In genomic region chr3:55730142-55730541, GRCm38 (mm10) we compare ENCODE assay signal across 32 mouse cellular contexts. TPM values are rescaled to one million over a fixed set of nuclear protein-coding genes. Genes with fewer than 3 reads are reported as not detected.
DNase-seq lines count a peak whose midpoint lies in the region; ATAC-seq lines count a peak whose summit lies in the region.
"Had no signal": no experiment of that assay in that cellular context is flagged by ENCODE, and none has a peak within 500 bp of the region (broad histone marks: within the 10 kb centered on the region; RNA-seq: fewer than 3 reads in every experiment).

No protein-coding gene starts in this region.

- no peaks in the 10 kb centered on the region for H3K36me3 ChIP-seq in hindbrain, embryonic 13.5 days
- no peaks in the 10 kb centered on the region for H3K36me3 ChIP-seq in hindbrain, embryonic 14.5 days (replicated peaks; ENCODE audit: control insufficient read depth, insufficient read depth)
- no peaks in the 10 kb centered on the region for H3K36me3 ChIP-seq in midbrain, embryonic 15.5 days (replicated peaks)
- H3K36me3 ChIP-seq in liver, embryonic 12.5 days, result no peaks in the 10 kb centered on the region
- H3K36me3 ChIP-seq: embryonic facial prominence, embryonic 13.5 days; forebrain, embryonic 10.5 days; forebrain, embryonic 15.5 days; heart, embryonic 12.5 days; intestine, embryonic 15.5 days; liver, embryonic 13.5 days; neural tube, embryonic 12.5 days; stomach, embryonic 15.5 days had no signal

- no peaks in the 10 kb centered on the region for H3K9me3 ChIP-seq in hindbrain, embryonic 13.5 days
- H3K9me3 ChIP-seq in hindbrain, embryonic 14.5 days (ENCODE audit: control insufficient read depth, low read length), result no peaks in the 10 kb centered on the region
- no peaks in the 10 kb centered on the region for H3K9me3 ChIP-seq in midbrain, embryonic 15.5 days
- H3K9me3 ChIP-seq in liver, embryonic 12.5 days (replicated peaks), result no peaks in the 10 kb centered on the region
- H3K9me3 ChIP-seq: embryonic facial prominence, embryonic 13.5 days; forebrain, embryonic 10.5 days; forebrain, embryonic 15.5 days; heart, embryonic 12.5 days; intestine, embryonic 15.5 days; liver, embryonic 13.5 days; neural tube, embryonic 12.5 days; stomach, embryonic 15.5 days had no signal

- H3K4me1 ChIP-seq in hindbrain, embryonic 13.5 days (replicated peaks), result peaks cover 4% of the 10 kb centered on the region
- 0 out of 2 replicates have a peak, but pooled peaks cover 5% of the 10 kb centered on the region for H3K4me1 ChIP-seq in hindbrain, embryonic 14.5 days (replicated peaks; ENCODE audit: control insufficient read depth, insufficient read depth, low read length)
- H3K4me1 ChIP-seq in midbrain, embryonic 15.5 days, result peaks cover 12% of the 10 kb centered on the region
- no peaks in the 10 kb centered on the region for H3K4me1 ChIP-seq in liver, embryonic 12.5 days
- H3K4me1 ChIP-seq: embryonic facial prominence, embryonic 13.5 days; forebrain, embryonic 15.5 days; heart, embryonic 12.5 days; intestine, embryonic 15.5 days; liver, embryonic 13.5 days; neural tube, embryonic 12.5 days; stomach, embryonic 15.5 days had no signal

- H3K27ac ChIP-seq in hindbrain, embryonic 13.5 days, result 0 out of 2 replicates have a peak overlapping the region, but pooled peaks have one; percentile 23
- no peak overlapping the region for H3K27ac ChIP-seq in hindbrain, embryonic 14.5 days
- peak overlapping the region; percentile 63; the same call in 1 of the 2 replicates for H3K27ac ChIP-seq in midbrain, embryonic 15.5 days
- no peak overlapping the region for H3K27ac ChIP-seq in liver, embryonic 12.5 days
- H3K27ac ChIP-seq: embryonic facial prominence, embryonic 13.5 days; forebrain, embryonic 10.5 days; forebrain, embryonic 15.5 days; intestine, embryonic 15.5 days; liver, embryonic 13.5 days; macrophage; neural tube, embryonic 12.5 days; stomach, embryonic 15.5 days had no signal

- WGBS in hindbrain, embryonic 13.5 days, result 54% methylated on average over 8 of the region's 8 CpGs
- 53% methylated on average over 8 of the region's 8 CpGs for WGBS in hindbrain, embryonic 14.5 days
- WGBS in midbrain, embryonic 15.5 days, result 52% methylated on average over 8 of the region's 8 CpGs
- 70% methylated on average over 8 of the region's 8 CpGs for WGBS in liver, embryonic 12.5 days (ENCODE audit: insufficient replicate concordance)

- no peak overlapping the region for H3K4me3 ChIP-seq in hindbrain, embryonic 13.5 days
- no peak overlapping the region for H3K4me3 ChIP-seq in hindbrain, embryonic 14.5 days (replicated peaks; ENCODE audit: low read length)
- H3K4me3 ChIP-seq in midbrain, embryonic 15.5 days, result no peak overlapping the region
- H3K4me3 ChIP-seq in liver, embryonic 12.5 days, result no peak overlapping the region
- H3K4me3 ChIP-seq: embryonic facial prominence, embryonic 13.5 days; forebrain, embryonic 10.5 days; forebrain, embryonic 15.5 days; heart, embryonic 12.5 days; intestine, embryonic 15.5 days; layer of hippocampus, adult 2 months; liver, embryonic 13.5 days; neural tube, embryonic 12.5 days; stomach, embryonic 15.5 days had no signal

- no peak overlapping the region for H3K9ac ChIP-seq in hindbrain, embryonic 13.5 days
- H3K9ac ChIP-seq in hindbrain, embryonic 14.5 days, result no peak overlapping the region
- H3K9ac ChIP-seq in midbrain, embryonic 15.5 days, result no peak overlapping the region
- H3K9ac ChIP-seq in liver, embryonic 12.5 days, result no peak overlapping the region
- H3K9ac ChIP-seq: embryonic facial prominence, embryonic 13.5 days; forebrain, embryonic 15.5 days; heart, embryonic 12.5 days; intestine, embryonic 15.5 days; liver, embryonic 13.5 days; neural tube, embryonic 12.5 days; stomach, embryonic 15.5 days had no signal

- no peak overlapping the region for H3K4me2 ChIP-seq in hindbrain, embryonic 13.5 days
- no peak overlapping the region for H3K4me2 ChIP-seq in hindbrain, embryonic 14.5 days (replicated peaks)
- no peak overlapping the region for H3K4me2 ChIP-seq in midbrain, embryonic 15.5 days
- H3K4me2 ChIP-seq in liver, embryonic 12.5 days, result no peak overlapping the region
- H3K4me2 ChIP-seq: embryonic facial prominence, embryonic 13.5 days; forebrain, embryonic 15.5 days; heart, embryonic 12.5 days; intestine, embryonic 15.5 days; liver, embryonic 13.5 days; neural tube, embryonic 12.5 days; stomach, embryonic 15.5 days had no signal

- peak; percentile 21 for DNase-seq in embryo, embryonic 10 days (ENCODE audit: low spot score)
- DNase-seq in embryo, embryonic 9.5 days (ENCODE audit: extremely low spot score), result no peak
- DNase-seq in hindbrain, embryonic 14.5 days (ENCODE audit: low spot score), result no peak
- DNase-seq in Muller cell, postnatal 12 days (ENCODE audit: inconsistent ontology term), result peak; percentile 19
- DNase-seq: adrenal gland, adult 8-10 months; cerebellum, adult 2 months; cerebellum, postnatal 36 days; gastrocnemius, postnatal 25 days; heart, adult 18-20 months; heart, postnatal 4 days; kidney, adult 2 months; kidney, postnatal 36 days; layer of hippocampus, postnatal 36 days; left cerebral cortex, postnatal 4 days; liver, embryonic 13.5 days; lung, adult 18-20 months; right cerebral cortex, postnatal 14 days had no signal

- ATAC-seq in hindbrain, embryonic 13.5 days (ENCODE audit: low FRiP score), result no peak
- ATAC-seq in hindbrain, embryonic 14.5 days (ENCODE audit: low FRiP score), result no peak
- no peak; the same call in 1 of the 2 replicates for ATAC-seq in midbrain, embryonic 15.5 days (replicated peaks)
- ATAC-seq in liver, embryonic 12.5 days, result no peak
- no peak for ATAC-seq in inflammation-experienced regulatory T-cells, adult 6 months
- ATAC-seq: forebrain, embryonic 15.5 days; intestine, embryonic 15.5 days; lung, postnatal 0 days had no signal

- no peaks in the 10 kb centered on the region for H3K27me3 ChIP-seq in hindbrain, embryonic 13.5 days
- no peaks in the 10 kb centered on the region for H3K27me3 ChIP-seq in hindbrain, embryonic 14.5 days (ENCODE audit: control insufficient read depth, insufficient read depth, low read length)
- no peaks in the 10 kb centered on the region for H3K27me3 ChIP-seq in midbrain, embryonic 15.5 days (replicated peaks)
- no peaks in the 10 kb centered on the region for H3K27me3 ChIP-seq in liver, embryonic 12.5 days (replicated peaks)
- H3K27me3 ChIP-seq: CH12.LX; embryonic facial prominence, embryonic 13.5 days; forebrain, embryonic 15.5 days; heart, embryonic 12.5 days; intestine, embryonic 15.5 days; liver, embryonic 13.5 days; neural tube, embryonic 12.5 days; stomach, embryonic 15.5 days had no signal

RNA-seq across cellular contexts. Expression of gene Mab21l1, which starts 52.2 kb away (rescaled TPM):
- polyA plus RNA-seq in hindbrain, embryonic 13.5 days (2015; fragmentation: Nextera tagmentation; extraction: Ambion mirVana), result 167 and 174 TPM in 2 replicates
- polyA plus RNA-seq in hindbrain, embryonic 14.5 days (2014; fragmentation: Nextera tagmentation; extraction: Ambion mirVana), result 131 and 149 TPM in 2 replicates
- polyA plus RNA-seq in midbrain, embryonic 15.5 days (2015; fragmentation: Nextera tagmentation; extraction: Ambion mirVana), result 159 and 172 TPM in 2 replicates
- 0.20 and 0.26 TPM in 2 replicates for polyA plus RNA-seq in liver, embryonic 12.5 days (2016; fragmentation: Nextera tagmentation; extraction: Ambion mirVana)
- not detected for polyA plus RNA-seq in inflammation-experienced regulatory T-cells, adult 6 months (2017; shearing (Covaris generic))
- polyA plus RNA-seq: lung, postnatal 0 days; macrophage had no signal

Comparison
In these comparisons a context has a peak if more than half of its experiments do, and no peak if none do; other contexts are left out.
1. DNase-seq: peak in embryo, embryonic 10 days (single experiment) and Muller cell, postnatal 12 days (single experiment); none in embryo, embryonic 9.5 days (single experiment) and hindbrain, embryonic 14.5 days (single experiment).
2. H3K27ac ChIP-seq: peak in hindbrain, embryonic 13.5 days (single experiment) and midbrain, embryonic 15.5 days (single experiment); none in hindbrain, embryonic 14.5 days (single experiment) and liver, embryonic 12.5 days (single experiment).
3. RNA of gene Mab21l1, which starts 52.2 kb away (polyA plus RNA-seq): 167 to 174 TPM in hindbrain, embryonic 13.5 days, 159 to 172 TPM in midbrain, embryonic 15.5 days and 131 to 149 TPM in hindbrain, embryonic 14.5 days; 0.20 to 0.26 TPM in liver, embryonic 12.5 days and not detected in inflammation-experienced regulatory T-cells, adult 6 months; every median in the first group is over 100 times any median in the second.